Mouse (Mus musculus): ENCODE results near the gene Sf1. TPM values are rescaled to one million over a fixed set of nuclear protein-coding genes. Genes with fewer than 3 reads are reported as not detected.
A peak's percentile ranks its signal among the peaks of the same experiment; 100 is the strongest.

The Sf1 gene
- polyA plus RNA-seq, 1 experiment from 2014 or later: 201 TPM

DNA sequence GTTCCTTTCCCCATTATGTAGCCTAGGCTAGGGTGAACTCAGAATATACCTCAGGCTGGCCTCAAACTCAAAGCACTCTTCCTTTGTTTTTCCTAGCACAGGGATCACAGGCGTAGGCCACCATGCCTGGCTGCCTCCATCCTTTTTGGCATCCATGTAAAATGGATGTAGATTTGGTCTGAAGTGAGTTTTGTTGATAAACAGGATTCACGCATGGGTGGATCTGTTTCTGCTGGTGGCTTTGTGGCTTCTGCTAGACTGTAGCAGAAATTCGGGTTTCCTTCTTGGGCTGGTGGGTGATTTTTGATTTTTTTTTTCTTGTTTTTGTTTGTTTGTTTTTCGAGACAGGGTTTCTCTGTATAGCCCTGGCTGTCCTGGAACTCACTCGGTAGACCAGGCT lies 46.4 kb downstream of the Sf1 start:
- 0 out of 2 replicates have a peak, but pooled peaks cover 9% of the 10 kb centered on the region for H3K27me3 ChIP-seq (ENCODE audit: poor library complexity, severe bottlenecking)
- no peaks in the 10 kb centered on the region for H3K36me3 ChIP-seq (replicated peaks)
- 89% methylated on average over 5 of the region's 5 CpGs for WGBS
- no peak for DNase-seq (ENCODE audit: extremely low spot score, low spot score)
- no peak overlapping the region for H3K4me3 ChIP-seq
- no peaks in the 10 kb centered on the region for H3K9me3 ChIP-seq
- H3K4me1 ChIP-seq: peaks cover 31% of the 10 kb centered on the region
- no peak overlapping the region for H3K27ac ChIP-seq

DNA sequence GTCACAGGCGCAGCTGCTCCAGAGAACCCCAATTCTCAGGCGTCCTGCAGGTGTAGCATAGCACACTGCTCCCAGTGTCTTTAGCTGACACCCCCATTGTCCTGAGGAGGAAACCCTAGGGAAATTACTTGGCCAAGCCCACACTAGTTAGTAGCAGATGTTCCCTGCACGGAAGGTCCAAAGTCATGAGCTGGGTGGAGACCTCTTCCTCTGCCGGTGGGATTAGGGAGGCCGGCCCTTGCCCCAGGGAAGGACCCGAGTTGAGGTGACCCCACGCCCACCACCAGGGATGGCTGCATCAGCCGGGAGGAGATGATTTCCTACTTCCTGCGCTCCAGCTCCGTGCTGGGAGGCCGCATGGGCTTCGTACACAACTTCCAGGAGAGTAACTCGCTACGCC lies 49.3 kb downstream of the Sf1 start:
- WGBS: 58% methylated on average over 14 of the region's 14 CpGs
- Histone ChIP-seq H3K4me3 (no peak overlapping the region), H3K4me1 (peaks cover 59% of the 10 kb centered on the region), H3K9me3 (no peaks in the 10 kb centered on the region), H3K36me3 (replicated peaks) (no peaks in the 10 kb centered on the region), H3K27me3 (ENCODE audit: poor library complexity, severe bottlenecking) (peaks cover 23% of the 10 kb centered on the region), H3K27ac (peak overlapping the region; percentile 1; the same call in 1 of the 2 replicates)
- no peak for DNase-seq (ENCODE audit: extremely low spot score, low spot score)

DNA sequence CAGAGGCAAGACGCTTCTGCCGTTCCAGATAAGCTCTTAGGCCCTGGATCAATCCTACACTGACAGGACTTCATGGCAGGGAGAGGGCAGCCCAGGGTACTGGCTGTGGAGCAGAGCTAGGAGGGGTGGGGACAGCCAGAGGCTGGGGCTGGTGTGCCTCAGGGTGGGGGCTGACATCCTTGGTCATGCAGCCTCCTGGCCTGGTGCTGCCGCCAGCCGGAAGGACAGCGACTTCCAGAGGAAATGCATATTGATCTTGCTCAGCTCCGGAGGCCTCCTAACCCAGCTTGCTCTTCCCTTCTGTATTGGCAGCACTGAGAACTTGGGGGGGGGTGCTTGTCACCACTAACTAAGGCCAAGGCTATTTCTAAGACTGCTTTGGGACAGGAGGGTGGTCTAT lies 52.0 kb downstream of the Sf1 start:
- 52% methylated on average over 6 of the region's 6 CpGs for WGBS
- Histone ChIP-seq H3K4me3 (no peak overlapping the region), H3K4me1 (peaks cover 74% of the 10 kb centered on the region), H3K27ac (peak overlapping the region; percentile 66), H3K27me3 (ENCODE audit: poor library complexity, severe bottlenecking) (peaks cover 50% of the 10 kb centered on the region), H3K9me3 (no peaks in the 10 kb centered on the region), H3K36me3 (replicated peaks) (no peaks in the 10 kb centered on the region)
- DNase-seq (ENCODE audit: extremely low spot score, low spot score): no peak

DNA sequence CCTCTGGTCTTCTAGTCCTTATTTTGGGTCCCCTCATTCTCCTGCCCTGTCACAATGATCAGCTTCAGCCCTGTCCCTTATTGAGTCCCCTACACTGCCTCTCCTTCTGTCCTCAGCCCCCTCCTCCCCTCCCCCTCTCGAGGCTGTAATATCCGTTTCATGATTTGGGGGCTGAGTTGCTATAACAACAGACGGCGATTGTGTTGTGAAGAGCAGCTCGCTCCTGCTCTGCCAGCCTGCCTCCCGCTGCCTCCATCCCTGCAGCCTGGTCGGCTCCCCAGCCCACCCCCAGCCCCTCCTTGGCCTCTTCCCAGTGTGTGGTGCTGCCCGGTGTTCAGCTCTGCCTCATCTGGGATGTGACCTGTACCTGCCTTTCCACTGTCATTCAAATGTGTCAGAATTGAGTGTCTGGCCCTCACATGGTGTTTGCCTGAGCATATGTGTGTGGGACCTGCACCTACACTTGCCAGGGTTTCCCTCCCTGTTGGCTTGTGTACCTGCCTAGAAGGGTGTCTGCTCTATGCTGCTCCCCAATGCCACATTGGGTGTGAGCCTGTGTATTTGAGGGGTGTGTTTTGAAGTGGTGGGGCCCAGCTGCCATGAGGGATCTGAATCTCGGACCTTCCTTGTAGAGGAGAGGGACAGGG lies 52.8 kb downstream of the Sf1 start:
- H3K4me1 ChIP-seq: peaks cover 77% of the 10 kb centered on the region
- peak overlapping the region; percentile 24 for H3K4me3 ChIP-seq
- WGBS: 3% methylated on average over 9 of the region's 9 CpGs

DNA sequence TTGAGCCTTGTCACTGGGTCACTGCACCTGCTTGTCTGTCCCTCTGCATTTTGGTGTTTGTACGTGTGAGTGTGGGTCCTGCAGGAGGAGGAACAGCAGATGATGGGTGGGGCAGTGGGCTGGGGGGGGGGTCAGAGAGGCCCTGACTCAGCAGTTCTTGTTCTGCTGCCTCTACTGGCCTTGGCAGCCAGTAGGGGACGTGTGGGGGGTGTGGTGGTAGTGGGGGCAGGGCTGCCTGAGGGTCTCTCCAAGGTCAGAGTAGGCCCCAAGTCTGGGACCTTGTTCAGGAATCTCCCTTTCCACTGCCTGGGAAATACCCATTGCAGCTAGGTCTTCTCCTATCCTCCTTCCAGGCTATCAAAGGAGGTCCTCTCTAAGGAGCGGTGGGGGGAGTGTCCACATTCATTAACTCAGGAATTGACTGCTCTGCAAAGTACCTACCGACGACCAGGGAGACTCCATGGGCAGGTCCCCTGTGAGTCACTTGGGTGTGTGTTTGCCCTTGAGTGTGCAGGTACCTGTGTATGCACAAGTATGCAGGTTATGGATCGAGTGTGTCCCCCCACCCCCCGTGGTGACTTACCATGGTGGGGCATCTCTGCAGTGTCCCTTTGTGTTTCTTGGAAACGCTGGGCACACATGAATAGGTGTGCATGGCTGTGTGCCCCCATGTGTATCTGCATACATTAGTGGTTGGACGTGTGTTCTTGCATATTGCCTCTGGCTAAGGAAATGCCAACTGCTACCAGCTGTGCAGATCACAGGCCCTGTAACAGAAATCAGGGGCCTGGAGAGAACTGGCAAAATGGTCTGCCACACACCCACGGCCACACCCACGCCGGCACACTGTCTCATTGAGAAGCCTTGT lies 53.6 kb downstream of the Sf1 start:
- Histone ChIP-seq H3K27ac (peak overlapping the region; percentile 66), H3K4me1 (peaks cover 77% of the 10 kb centered on the region)

More for the DNA sequence above, 52.8 kb downstream of the Sf1 start:
- H3K36me3 ChIP-seq (replicated peaks): no peaks in the 10 kb centered on the region
- peak; percentile 58 for DNase-seq (ENCODE audit: extremely low spot score, low spot score)
- peak overlapping the region; percentile 66 for H3K27ac ChIP-seq
- H3K27me3 ChIP-seq (ENCODE audit: poor library complexity, severe bottlenecking): peaks cover 58% of the 10 kb centered on the region
- H3K9me3 ChIP-seq: no peaks in the 10 kb centered on the region

DNA sequence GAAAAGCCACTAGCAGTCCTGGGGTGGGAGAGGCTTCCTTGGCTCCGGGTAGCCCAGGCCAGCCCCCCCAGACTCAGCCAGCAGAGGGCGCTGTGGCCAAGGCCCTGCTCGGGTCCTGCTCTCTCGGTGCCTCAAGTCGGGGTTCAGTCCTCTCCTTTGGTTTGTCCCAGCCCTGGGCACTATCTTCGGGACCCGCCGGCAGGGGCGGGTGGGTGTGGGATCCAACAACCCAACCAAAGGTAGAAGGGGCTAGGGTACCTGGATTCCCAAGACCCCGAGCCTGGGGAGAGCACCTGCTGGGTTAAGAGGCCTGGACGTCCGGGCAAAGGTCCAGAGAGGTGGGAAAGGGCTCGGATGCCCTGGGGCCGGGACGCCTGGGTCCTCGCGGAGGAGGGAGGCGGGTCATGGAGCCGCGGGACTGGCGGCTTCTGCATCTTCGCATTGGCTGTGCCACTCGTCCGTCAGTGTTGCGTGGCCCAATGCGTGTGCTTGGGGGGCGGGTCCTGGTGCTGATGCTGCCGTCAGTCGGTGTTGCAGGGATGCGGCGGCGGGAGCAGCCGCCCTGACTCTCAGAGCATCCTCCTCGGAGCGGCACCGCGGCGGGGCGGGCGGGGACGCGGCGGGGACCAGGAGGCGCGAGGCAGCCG lies 54.9 kb downstream of the Sf1 start, which contains the start of gene Nrxn2:
Gene Nrxn2 (plus strand): TSS at position 499 of the 647 bp plus-strand sequence.
- Histone ChIP-seq H3K36me3 (replicated peaks) (no peaks in the 10 kb centered on the region), H3K9me3 (no peaks in the 10 kb centered on the region), H3K4me1 (peaks cover 68% of the 10 kb centered on the region), H3K27ac (peak within 1 kb of the TSS; percentile 88), H3K27me3 (ENCODE audit: poor library complexity, severe bottlenecking) (peaks cover 74% of the 10 kb centered on the region), H3K4me3 (peak within 1 kb of the TSS; percentile 68)
- WGBS: under 1% methylated on average over 46 of the region's 46 CpGs
- peak; percentile 89 for DNase-seq (ENCODE audit: extremely low spot score, low spot score)

More for the DNA sequence above, 53.6 kb downstream of the Sf1 start:
- WGBS: 68% methylated on average over 12 of the region's 12 CpGs
- DNase-seq (ENCODE audit: extremely low spot score, low spot score): no peak
- Histone ChIP-seq H3K4me3 (peak overlapping the region; percentile 24; the same call in 1 of the 2 replicates), H3K9me3 (no peaks in the 10 kb centered on the region), H3K27me3 (ENCODE audit: poor library complexity, severe bottlenecking) (peaks cover 67% of the 10 kb centered on the region), H3K36me3 (replicated peaks) (no peaks in the 10 kb centered on the region)

DNA sequence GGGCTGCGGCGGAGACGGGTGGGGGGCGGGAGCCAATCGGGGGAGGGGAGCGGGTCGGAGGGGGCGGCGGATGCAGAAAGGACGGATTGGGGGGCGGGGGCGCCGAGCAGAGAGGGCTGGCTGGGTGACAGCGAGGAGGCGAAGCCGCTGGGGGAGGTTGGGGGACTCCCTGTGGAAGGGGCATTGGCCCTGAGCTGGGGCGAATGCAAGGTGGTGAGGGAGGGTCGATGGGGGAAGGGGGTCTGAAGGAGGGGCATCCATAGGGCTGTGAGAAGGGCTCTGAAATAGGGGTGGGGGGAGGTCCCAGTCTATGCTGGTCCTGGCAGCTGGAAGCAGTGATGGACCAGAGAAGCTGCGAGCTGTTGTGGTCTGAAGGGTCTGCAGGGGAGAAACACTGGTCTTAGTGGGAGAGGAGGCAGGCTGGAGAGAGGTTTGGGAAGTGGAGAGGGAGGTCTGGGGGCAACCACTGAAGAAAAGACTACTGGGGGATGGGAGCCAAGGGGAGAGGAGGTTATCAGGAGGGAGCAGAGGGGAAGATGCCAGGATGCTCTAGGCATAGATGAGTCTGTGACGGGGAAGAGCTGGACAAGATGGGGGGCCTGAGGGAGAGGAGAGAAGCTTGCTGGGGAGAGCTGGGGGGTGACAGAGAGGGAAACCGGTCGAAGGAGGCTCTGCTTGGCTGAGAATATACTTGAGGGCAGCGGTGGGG lies 55.6 kb downstream of the Sf1 start:
- Histone ChIP-seq H3K27me3 (ENCODE audit: poor library complexity, severe bottlenecking) (peaks cover 77% of the 10 kb centered on the region), H3K4me3 (peak overlapping the region; percentile 68), H3K27ac (peak overlapping the region; percentile 88), H3K4me1 (peaks cover 67% of the 10 kb centered on the region), H3K36me3 (replicated peaks) (no peaks in the 10 kb centered on the region), H3K9me3 (no peaks in the 10 kb centered on the region)
- no peak for DNase-seq (ENCODE audit: extremely low spot score, low spot score)
- 5% methylated on average over 22 of the region's 23 CpGs for WGBS

DNA sequence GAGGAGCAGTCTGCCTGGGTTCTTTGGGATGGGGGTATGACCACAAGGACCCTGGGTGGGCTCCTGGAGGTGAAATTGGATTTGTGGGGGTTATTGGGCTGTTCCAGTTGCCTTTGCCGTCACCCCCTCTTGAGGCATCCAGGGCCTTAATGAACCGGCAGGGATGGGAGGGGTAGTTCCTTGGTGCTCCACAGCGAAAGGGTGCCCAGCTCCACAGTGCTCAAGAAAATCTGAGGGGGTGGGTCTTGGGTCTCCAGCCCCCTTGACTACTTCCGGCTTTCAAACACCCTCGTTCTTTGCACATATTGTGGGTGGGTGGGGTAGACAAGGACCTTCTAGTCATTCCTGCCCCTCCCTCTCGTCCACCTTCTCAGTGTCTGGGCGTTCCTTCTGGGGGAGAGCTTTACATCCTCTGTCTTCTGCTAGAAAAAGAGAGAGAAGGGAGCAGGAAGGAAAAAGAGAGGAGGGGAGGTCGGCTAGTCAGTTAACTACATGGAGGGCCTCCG lies 56.4 kb downstream of the Sf1 start:
- H3K9me3 ChIP-seq: no peaks in the 10 kb centered on the region
- H3K27ac ChIP-seq: no peak overlapping the region
- H3K27me3 ChIP-seq (ENCODE audit: poor library complexity, severe bottlenecking): peaks cover 80% of the 10 kb centered on the region
- no peaks in the 10 kb centered on the region for H3K36me3 ChIP-seq (replicated peaks)
- 58% methylated on average over 9 of the region's 9 CpGs for WGBS
- H3K4me3 ChIP-seq: peak overlapping the region; percentile 68
- DNase-seq (ENCODE audit: extremely low spot score, low spot score): no peak
- H3K4me1 ChIP-seq: peaks cover 69% of the 10 kb centered on the region

DNA sequence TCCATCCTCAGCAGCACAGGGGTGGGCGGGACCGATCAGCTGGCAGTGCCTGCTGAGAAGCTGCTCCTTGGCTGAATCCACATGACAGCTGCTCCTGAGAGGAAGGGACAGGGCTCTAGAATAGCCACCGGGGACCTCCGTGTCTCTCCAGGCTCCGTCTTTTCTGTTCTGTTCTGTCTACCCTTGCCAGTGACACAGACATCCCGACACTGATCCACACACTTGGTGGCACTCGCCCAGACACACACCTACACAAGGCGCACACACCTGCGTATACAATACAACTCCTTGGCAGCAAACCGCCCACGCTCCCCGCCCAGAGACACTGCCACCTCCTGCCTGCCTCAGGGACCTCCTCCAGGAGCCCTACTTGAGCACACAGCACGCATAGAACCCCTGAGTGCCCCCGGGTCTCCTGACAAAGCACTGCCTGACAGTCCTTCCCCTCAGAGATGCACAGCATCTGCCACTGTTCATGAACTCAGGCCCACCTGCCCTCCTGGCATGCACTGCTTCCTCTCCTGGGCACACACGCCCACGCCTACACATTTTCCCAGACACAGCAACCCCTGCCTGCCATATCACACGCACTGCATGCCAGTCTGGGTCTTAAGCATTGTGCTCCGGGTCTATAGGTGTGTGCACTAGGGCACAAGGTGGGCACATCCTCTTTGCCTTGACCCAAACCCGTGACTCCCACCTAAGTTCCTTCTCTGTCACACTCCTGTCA lies 57.2 kb downstream of the Sf1 start:
- peak overlapping the region; percentile 68; the same call in 1 of the 2 replicates for H3K4me3 ChIP-seq
- peaks cover 69% of the 10 kb centered on the region for H3K4me1 ChIP-seq
- no peak overlapping the region for H3K27ac ChIP-seq
- WGBS: 63% methylated on average over 19 of the region's 19 CpGs
- H3K9me3 ChIP-seq: no peaks in the 10 kb centered on the region
- peaks cover 88% of the 10 kb centered on the region for H3K27me3 ChIP-seq (ENCODE audit: poor library complexity, severe bottlenecking)
- no peaks in the 10 kb centered on the region for H3K36me3 ChIP-seq (replicated peaks)
- no peak for DNase-seq (ENCODE audit: extremely low spot score, low spot score)

DNA sequence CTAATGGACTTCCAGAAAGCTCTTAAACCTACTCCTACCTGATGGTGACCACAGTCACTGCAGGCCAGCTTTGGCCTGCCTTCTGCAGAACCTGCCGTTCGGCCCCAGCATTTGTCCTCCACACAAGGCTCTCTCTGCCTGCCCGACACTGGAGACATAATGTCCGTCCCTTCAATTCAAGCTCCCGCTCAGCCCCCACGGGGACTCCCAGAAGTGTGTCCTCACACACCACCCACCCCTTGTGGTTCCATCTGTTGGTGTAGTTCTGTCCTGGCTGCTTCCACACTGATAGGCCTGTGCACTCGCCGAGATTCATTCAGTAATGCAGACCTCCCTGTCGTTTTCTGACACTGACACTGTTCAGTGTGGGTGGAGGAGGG lies 57.7 kb downstream of the Sf1 start:
- H3K9me3 ChIP-seq: no peaks in the 10 kb centered on the region
- DNase-seq (ENCODE audit: extremely low spot score, low spot score): no peak
- H3K27me3 ChIP-seq (ENCODE audit: poor library complexity, severe bottlenecking): peaks cover 94% of the 10 kb centered on the region
- H3K4me3 ChIP-seq: no peak overlapping the region
- WGBS: 84% methylated on average over 9 of the region's 9 CpGs
- no peaks in the 10 kb centered on the region for H3K36me3 ChIP-seq (replicated peaks)
- H3K27ac ChIP-seq: no peak overlapping the region
- peaks cover 69% of the 10 kb centered on the region for H3K4me1 ChIP-seq

DNA sequence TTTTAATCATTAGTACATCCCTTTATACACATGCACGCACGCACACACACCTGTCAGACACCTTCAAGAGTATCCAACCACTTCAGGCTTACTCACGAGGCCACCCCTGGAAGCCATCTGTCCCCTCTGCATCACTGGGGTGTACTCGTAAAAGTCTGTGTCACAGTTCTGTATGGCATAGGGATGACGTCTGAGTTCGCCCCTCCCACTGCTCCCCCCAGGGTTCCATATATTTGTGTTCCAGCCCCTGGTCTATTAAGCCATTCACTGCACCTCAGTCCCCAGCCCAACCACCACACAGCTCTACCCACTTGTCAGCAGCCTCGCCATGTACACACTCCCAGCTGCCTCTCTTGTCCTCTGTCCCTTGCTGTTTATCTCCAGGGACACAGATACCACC lies 58.5 kb downstream of the Sf1 start:
- H3K4me3 ChIP-seq: no peak overlapping the region
- no peaks in the 10 kb centered on the region for H3K36me3 ChIP-seq (replicated peaks)
- no peak for DNase-seq (ENCODE audit: extremely low spot score, low spot score)
- H3K27me3 ChIP-seq (ENCODE audit: poor library complexity, severe bottlenecking): peaks cover 95% of the 10 kb centered on the region
- peaks cover 69% of the 10 kb centered on the region for H3K4me1 ChIP-seq
- WGBS: 75% methylated on average over 7 of the region's 7 CpGs
- H3K9me3 ChIP-seq: no peaks in the 10 kb centered on the region
- H3K27ac ChIP-seq: no peak overlapping the region

Data from forebrain, embryonic 10.5 days (tissue).